Mouse (Mus musculus): Measurements from ENCODE around the gene Oxtr. TPM values are rescaled to one million over a fixed set of nuclear protein-coding genes. Genes with fewer than 3 reads are reported as not detected.

Oxtr gene
- polyA plus RNA-seq, 1 experiment from 2014 or later = 0.24 TPM

DNA sequence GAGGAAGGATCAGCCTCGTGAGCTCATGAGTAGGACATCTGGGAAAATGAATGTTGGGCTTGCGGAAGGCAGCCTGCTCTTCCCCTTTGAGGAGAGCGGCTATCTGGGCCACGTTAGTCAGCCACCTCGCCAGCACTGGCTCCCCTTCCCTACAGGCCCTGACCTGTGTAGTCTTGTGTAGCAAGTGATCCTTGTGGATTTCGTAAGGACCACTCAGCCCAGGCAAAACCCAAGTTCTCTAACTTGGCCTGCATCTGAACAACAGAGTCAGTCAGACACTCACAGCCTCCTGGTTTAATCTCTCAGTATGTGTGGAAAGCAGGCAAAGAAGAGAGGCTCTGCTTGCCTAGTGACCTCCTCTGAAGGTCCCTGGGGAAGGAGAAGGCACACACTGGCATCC, 2.9 kb upstream of the Oxtr start:
- ATAC-seq (replicated peaks; ENCODE audit: low FRiP score, low TSS enrichment, low read depth) (no peak), DNase-seq (ENCODE audit: low spot score) (no peak)
- no peak overlapping the region for H3K4me2 ChIP-seq (ENCODE audit: low read length)
- no peak overlapping the region for H3K4me3 ChIP-seq (ENCODE audit: low read depth, low read length)
- 94% methylated on average over 6 of the region's 6 CpGs for WGBS
- no peak overlapping the region for H3K27ac ChIP-seq (ENCODE audit: low read depth)
- no peaks in the 10 kb centered on the region for H3K36me3 ChIP-seq (ENCODE audit: control insufficient read depth, insufficient read depth, low read length)
- H3K4me1 ChIP-seq (replicated peaks; ENCODE audit: control insufficient read depth, insufficient read depth, low read length) = peaks cover 9% of the 10 kb centered on the region
- no peaks in the 10 kb centered on the region for H3K9me3 ChIP-seq (ENCODE audit: control insufficient read depth, low read length)
- H3K9ac ChIP-seq (ENCODE audit: low read length) = no peak overlapping the region
- H3K27me3 ChIP-seq (replicated peaks; ENCODE audit: control insufficient read depth, insufficient read depth, low read length) = peaks cover 30% of the 10 kb centered on the region

DNA sequence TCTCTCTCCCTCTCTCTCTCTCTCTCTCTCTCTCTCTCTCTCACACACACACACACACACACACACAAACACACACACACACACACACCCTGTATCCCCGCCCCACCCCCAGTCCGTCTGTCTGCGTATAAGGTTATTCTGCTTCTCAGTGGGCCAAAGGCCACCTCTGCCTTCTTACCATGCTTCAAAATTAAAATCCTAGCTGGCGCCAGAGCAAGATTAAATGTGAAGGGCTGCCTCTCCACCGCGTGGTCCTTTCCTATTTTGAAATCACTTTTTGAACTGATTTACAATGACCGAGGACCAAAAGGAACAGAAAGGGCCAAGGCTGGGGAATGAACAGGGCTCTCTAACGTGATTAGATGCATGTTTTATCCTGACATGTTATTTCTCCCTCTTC, 1.8 kb upstream of the Oxtr start:
- Histone ChIP-seq H3K9ac (ENCODE audit: low read length) (no peak overlapping the region), H3K4me3 (ENCODE audit: low read depth, low read length) (no peak overlapping the region), H3K9me3 (ENCODE audit: control insufficient read depth, low read length) (no peaks in the 10 kb centered on the region), H3K27ac (ENCODE audit: low read depth) (no peak overlapping the region), H3K4me2 (ENCODE audit: low read length) (no peak overlapping the region), H3K27me3 (replicated peaks; ENCODE audit: control insufficient read depth, insufficient read depth, low read length) (peaks cover 42% of the 10 kb centered on the region), H3K36me3 (ENCODE audit: control insufficient read depth, insufficient read depth, low read length) (no peaks in the 10 kb centered on the region), H3K4me1 (replicated peaks; ENCODE audit: control insufficient read depth, insufficient read depth, low read length) (peaks cover 9% of the 10 kb centered on the region)
- ATAC-seq (replicated peaks; ENCODE audit: low FRiP score, low TSS enrichment, low read depth) (no peak), DNase-seq (ENCODE audit: low spot score) (no peak)
- WGBS = 80% methylated on average over 8 of the region's 8 CpGs

DNA sequence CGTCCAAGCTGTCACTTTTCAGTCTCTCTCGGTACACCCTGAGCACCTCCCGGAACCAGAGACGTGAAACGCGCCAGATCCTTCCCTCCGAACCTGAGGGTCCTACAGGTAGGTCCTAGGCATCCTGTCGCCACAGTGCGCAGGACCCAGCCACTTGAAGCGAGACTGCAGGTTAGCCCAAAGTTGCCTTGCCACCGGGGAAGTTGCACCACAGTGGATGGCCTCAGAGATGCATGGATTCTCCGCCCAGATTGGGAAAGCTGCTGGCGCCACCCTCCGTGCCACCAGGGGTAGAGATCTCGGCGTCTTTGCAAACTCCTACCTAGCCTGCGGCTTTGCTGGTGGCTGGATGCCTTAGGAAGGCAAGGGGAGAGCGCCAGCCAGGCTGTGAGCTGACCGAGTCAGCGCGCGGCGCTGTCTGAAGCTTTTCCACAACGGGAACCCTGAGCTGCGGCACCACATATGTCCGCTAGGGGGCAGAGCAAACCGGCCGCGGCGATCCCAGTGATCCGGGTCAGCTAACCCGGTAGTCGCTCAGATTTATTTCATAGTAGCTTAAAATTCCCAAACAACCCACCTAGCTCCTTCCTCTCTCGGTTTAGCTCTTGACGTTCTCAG, 991 bp upstream of the Oxtr start:
- WGBS = 2% methylated on average over 35 of the region's 35 CpGs
- Histone ChIP-seq H3K9ac (ENCODE audit: low read length) (peak overlapping the region; percentile 23; the same call in 1 of the 2 replicates), H3K27ac (ENCODE audit: low read depth) (no peak overlapping the region), H3K9me3 (ENCODE audit: control insufficient read depth, low read length) (no peaks in the 10 kb centered on the region), H3K27me3 (replicated peaks; ENCODE audit: control insufficient read depth, insufficient read depth, low read length) (peaks cover 43% of the 10 kb centered on the region), H3K4me2 (ENCODE audit: low read length) (peak overlapping the region; percentile 78), H3K36me3 (ENCODE audit: control insufficient read depth, insufficient read depth, low read length) (no peaks in the 10 kb centered on the region), H3K4me1 (replicated peaks; ENCODE audit: control insufficient read depth, insufficient read depth, low read length) (peaks cover 9% of the 10 kb centered on the region), H3K4me3 (ENCODE audit: low read depth, low read length) (peak overlapping the region; percentile 37)
- DNase-seq (ENCODE audit: low spot score) (peak; percentile 95), ATAC-seq (replicated peaks; ENCODE audit: low FRiP score, low TSS enrichment, low read depth) (peak; percentile 41)

DNA sequence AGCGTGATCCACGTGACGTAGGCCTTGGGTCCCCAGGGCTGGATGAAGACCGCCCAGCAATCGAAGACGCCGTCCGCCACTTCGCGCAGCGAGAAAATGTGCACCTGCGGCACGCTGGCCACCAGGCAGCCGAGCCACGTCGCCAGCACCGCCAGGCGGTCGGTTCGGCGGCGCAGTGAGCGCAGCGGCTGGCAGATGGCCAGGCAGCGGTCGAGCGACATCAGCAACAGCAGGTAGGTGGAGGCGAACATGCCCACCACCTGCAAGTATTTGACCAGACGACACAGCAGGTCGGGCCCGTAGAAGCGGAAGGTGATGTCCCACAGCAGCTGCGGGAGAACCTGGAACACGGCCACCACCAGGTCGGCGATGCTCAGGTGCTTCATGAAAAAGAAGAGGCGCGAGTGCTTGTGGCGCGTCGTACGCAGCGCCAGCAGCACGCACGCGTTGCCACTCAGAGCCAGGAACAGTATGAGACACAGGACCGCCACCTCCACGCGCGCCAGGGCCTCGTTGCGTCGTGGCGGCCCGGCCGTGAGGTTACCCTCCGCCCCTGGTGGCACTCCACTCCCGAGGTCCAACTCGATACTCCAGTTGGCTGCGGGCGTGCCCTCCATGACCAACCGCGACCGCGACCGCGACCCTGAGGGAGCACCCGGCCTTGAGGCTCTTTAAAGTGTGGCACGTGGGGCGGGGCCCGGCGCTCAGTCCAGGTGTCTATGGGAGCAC, 398 bp downstream of the Oxtr start:
- ATAC-seq (replicated peaks; ENCODE audit: low FRiP score, low TSS enrichment, low read depth) (peak; percentile 24; the same call in 1 of the 2 replicates), DNase-seq (ENCODE audit: low spot score) (peak; percentile 64)
- H3K27ac ChIP-seq (ENCODE audit: low read depth) = no peak overlapping the region
- H3K9me3 ChIP-seq (ENCODE audit: control insufficient read depth, low read length) = no peaks in the 10 kb centered on the region
- 8% methylated on average over 72 of the region's 72 CpGs for WGBS
- no peak overlapping the region for H3K9ac ChIP-seq (ENCODE audit: low read length)
- peaks cover 9% of the 10 kb centered on the region for H3K4me1 ChIP-seq (replicated peaks; ENCODE audit: control insufficient read depth, insufficient read depth, low read length)
- peak overlapping the region; percentile 37 for H3K4me3 ChIP-seq (ENCODE audit: low read depth, low read length)
- H3K4me2 ChIP-seq (ENCODE audit: low read length) = peak overlapping the region; percentile 78
- peaks cover 47% of the 10 kb centered on the region for H3K27me3 ChIP-seq (replicated peaks; ENCODE audit: control insufficient read depth, insufficient read depth, low read length)
- H3K36me3 ChIP-seq (ENCODE audit: control insufficient read depth, insufficient read depth, low read length) = no peaks in the 10 kb centered on the region

DNA sequence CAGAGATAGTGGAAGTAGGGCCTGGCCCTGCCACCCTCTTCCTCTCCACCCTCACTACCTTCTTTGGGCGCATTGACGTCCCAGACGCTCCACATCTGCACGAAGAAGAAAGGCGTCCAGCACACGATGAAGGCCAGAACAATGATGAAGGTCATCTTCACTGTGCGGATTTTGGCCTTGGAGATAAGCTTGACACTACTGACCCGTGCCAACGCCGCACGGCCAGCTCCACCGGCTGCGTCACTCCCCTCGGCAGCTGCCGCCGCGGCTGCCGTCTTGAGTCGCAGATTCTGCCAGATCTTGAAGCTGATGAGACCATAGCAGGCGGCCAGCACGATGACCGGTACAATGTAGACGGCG, 942 bp downstream of the Oxtr start:
- Histone ChIP-seq H3K4me1 (replicated peaks; ENCODE audit: control insufficient read depth, insufficient read depth, low read length) (peaks cover 9% of the 10 kb centered on the region), H3K4me3 (ENCODE audit: low read depth, low read length) (peak overlapping the region; percentile 37), H3K9me3 (ENCODE audit: control insufficient read depth, low read length) (no peaks in the 10 kb centered on the region), H3K27ac (ENCODE audit: low read depth) (no peak overlapping the region), H3K9ac (ENCODE audit: low read length) (no peak overlapping the region), H3K27me3 (replicated peaks; ENCODE audit: control insufficient read depth, insufficient read depth, low read length) (peaks cover 47% of the 10 kb centered on the region), H3K36me3 (ENCODE audit: control insufficient read depth, insufficient read depth, low read length) (no peaks in the 10 kb centered on the region), H3K4me2 (ENCODE audit: low read length) (peak overlapping the region; percentile 78)
- no peak for DNase-seq (ENCODE audit: low spot score)
- ATAC-seq (replicated peaks; ENCODE audit: low FRiP score, low TSS enrichment, low read depth) = no peak
- WGBS = 36% methylated on average over 24 of the region's 24 CpGs

DNA sequence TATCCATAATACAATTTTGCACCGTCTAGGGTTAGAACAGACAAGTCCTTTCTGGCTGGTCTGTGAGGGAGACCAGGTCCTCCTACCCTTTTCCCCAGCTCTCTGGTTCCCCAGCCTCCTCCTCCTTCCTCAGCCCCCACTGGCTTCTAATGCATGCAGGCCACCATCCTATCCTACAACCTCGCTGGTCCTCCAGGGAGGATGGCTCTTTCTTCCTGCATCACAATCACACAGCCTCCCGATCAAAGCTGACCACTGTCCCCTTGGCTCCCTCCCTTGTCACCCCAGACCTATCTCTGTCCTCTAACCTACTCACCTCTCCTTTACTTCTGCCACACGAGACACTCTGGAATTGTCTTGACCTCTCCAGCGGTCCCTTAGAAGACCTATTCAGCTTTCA, 1.8 kb downstream of the Oxtr start:
- Histone ChIP-seq H3K9ac (ENCODE audit: low read length) (no peak overlapping the region), H3K27ac (ENCODE audit: low read depth) (no peak overlapping the region), H3K27me3 (replicated peaks; ENCODE audit: control insufficient read depth, insufficient read depth, low read length) (peaks cover 47% of the 10 kb centered on the region), H3K4me2 (ENCODE audit: low read length) (no peak overlapping the region), H3K9me3 (ENCODE audit: control insufficient read depth, low read length) (no peaks in the 10 kb centered on the region), H3K36me3 (ENCODE audit: control insufficient read depth, insufficient read depth, low read length) (no peaks in the 10 kb centered on the region), H3K4me3 (ENCODE audit: low read depth, low read length) (no peak overlapping the region), H3K4me1 (replicated peaks; ENCODE audit: control insufficient read depth, insufficient read depth, low read length) (peaks cover 9% of the 10 kb centered on the region)
- ATAC-seq (replicated peaks; ENCODE audit: low FRiP score, low TSS enrichment, low read depth) (no peak), DNase-seq (ENCODE audit: low spot score) (no peak)
- WGBS = 91% methylated on average over 5 of the region's 5 CpGs

DNA sequence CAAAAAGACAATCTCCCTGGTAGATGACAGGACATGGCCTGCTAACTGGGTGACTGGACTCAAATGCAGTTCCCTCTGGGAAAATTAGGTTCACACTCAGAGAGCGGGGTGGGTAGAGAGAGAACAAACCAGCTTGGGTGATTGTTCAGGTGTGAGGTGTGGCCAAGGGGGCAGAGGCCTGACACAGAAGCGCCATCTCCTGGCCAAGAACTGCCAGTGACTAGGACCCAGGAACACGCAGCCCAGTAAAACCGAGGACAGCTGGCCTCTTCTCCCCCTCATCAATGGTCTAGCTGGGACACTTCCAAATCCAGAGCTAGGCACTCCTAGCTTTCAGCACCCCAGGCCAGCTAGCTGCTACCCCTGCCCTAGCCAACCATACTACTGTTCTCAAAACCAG, 5.4 kb downstream of the Oxtr start:
- Histone ChIP-seq H3K4me2 (ENCODE audit: low read length) (no peak overlapping the region), H3K36me3 (ENCODE audit: control insufficient read depth, insufficient read depth, low read length) (no peaks in the 10 kb centered on the region), H3K4me3 (ENCODE audit: low read depth, low read length) (no peak overlapping the region), H3K9me3 (ENCODE audit: control insufficient read depth, low read length) (no peaks in the 10 kb centered on the region), H3K4me1 (replicated peaks; ENCODE audit: control insufficient read depth, insufficient read depth, low read length) (peaks cover 4% of the 10 kb centered on the region), H3K9ac (ENCODE audit: low read length) (no peak overlapping the region), H3K27ac (ENCODE audit: low read depth) (no peak overlapping the region), H3K27me3 (replicated peaks; ENCODE audit: control insufficient read depth, insufficient read depth, low read length) (peaks cover 34% of the 10 kb centered on the region)
- DNase-seq (ENCODE audit: low spot score) (peak; percentile 62), ATAC-seq (replicated peaks; ENCODE audit: low FRiP score, low TSS enrichment, low read depth) (no peak)
- 6% methylated on average over 4 of the region's 4 CpGs for WGBS

DNA sequence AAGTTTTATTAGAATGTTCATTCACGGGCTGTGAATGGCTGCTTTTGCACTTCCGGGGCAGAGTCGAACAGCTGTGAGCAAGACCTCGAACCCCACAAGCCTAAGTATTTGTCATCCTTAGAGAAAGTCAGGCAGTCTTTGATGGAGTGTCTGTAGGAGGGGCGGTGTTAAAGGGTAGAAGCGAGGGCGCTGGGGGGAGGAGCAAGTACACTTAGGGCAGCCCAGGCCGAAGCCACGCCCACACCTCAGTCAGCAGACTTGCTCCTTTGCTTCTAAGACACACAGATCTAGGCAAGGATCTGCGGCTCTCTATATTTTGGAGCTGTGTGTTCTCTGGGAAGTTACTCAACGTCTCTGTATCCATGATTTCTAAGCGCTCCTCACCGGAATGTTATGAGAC, 9.9 kb downstream of the Oxtr start:
- Histone ChIP-seq H3K4me2 (ENCODE audit: low read length) (no peak overlapping the region), H3K27ac (ENCODE audit: low read depth) (no peak overlapping the region), H3K4me3 (ENCODE audit: low read depth, low read length) (no peak overlapping the region), H3K9ac (ENCODE audit: low read length) (no peak overlapping the region), H3K27me3 (replicated peaks; ENCODE audit: control insufficient read depth, insufficient read depth, low read length) (no peaks in the 10 kb centered on the region), H3K36me3 (ENCODE audit: control insufficient read depth, insufficient read depth, low read length) (no peaks in the 10 kb centered on the region), H3K4me1 (replicated peaks; ENCODE audit: control insufficient read depth, insufficient read depth, low read length) (no peaks in the 10 kb centered on the region), H3K9me3 (ENCODE audit: control insufficient read depth, low read length) (no peaks in the 10 kb centered on the region)
- no peak for DNase-seq (ENCODE audit: low spot score)
- 50% methylated on average over 13 of the region's 13 CpGs for WGBS
- ATAC-seq (replicated peaks; ENCODE audit: low FRiP score, low TSS enrichment, low read depth) = no peak

DNA sequence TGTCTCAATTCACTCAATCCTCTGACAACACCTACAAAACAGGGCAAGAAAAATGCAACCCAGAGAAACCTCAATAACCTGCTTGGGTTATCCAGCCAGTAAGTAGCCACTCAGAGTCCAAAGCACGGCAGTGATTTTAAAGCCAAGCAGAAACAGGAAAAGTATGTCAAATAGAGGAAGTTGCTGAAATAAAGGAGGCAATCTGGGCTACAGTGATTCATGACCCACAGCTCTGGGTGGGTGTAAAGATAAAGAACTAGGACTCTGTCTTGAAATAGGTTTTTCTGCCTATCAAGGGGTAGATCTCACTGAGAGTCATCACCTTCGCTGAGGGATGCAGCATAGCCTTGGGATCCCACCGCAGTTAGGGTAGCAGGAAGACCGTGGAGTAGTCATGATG, 18.1 kb downstream of the Oxtr start:
- H3K4me3 ChIP-seq (ENCODE audit: low read depth, low read length) = no peak overlapping the region
- ATAC-seq (replicated peaks; ENCODE audit: low FRiP score, low TSS enrichment, low read depth) = no peak
- H3K9me3 ChIP-seq (ENCODE audit: control insufficient read depth, low read length) = no peaks in the 10 kb centered on the region
- no peak for DNase-seq (ENCODE audit: low spot score)
- H3K9ac ChIP-seq (ENCODE audit: low read length) = no peak overlapping the region
- WGBS = 84% methylated on average over 4 of the region's 4 CpGs
- no peak overlapping the region for H3K27ac ChIP-seq (ENCODE audit: low read depth)
- no peak overlapping the region for H3K4me2 ChIP-seq (ENCODE audit: low read length)
- no peaks in the 10 kb centered on the region for H3K36me3 ChIP-seq (ENCODE audit: control insufficient read depth, insufficient read depth, low read length)
- no peaks in the 10 kb centered on the region for H3K4me1 ChIP-seq (replicated peaks; ENCODE audit: control insufficient read depth, insufficient read depth, low read length)
- H3K27me3 ChIP-seq (replicated peaks; ENCODE audit: control insufficient read depth, insufficient read depth, low read length) = no peaks in the 10 kb centered on the region
